Mouse (Mus musculus) thymus, postnatal 10 days (tissue): Measurements from ENCODE around the gene Tmem30c.

Source experiments
- DNase-seq, 2 experiments: peaks; one replicate each; pipeline ENCODE4 v3.0.0; 2021; ENCODE audit warnings: low spot score in 2 of 2

The Tmem30c gene

GRCm38 (mm10) chr16:57295216-57295934 is 2.7 kb upstream of the Tmem30c start:
- no peak for DNase-seq

GRCm38 (mm10) chr16:57292296-57292695 is 369 bp downstream of the Tmem30c start:
- DNase-seq: no peak

GRCm38 (mm10) chr16:57291696-57292095 is 969 bp downstream of the Tmem30c start:
- DNase-seq: no peak

GRCm38 (mm10) chr16:57281417-57281816 is 11.2 kb downstream of the Tmem30c start:
- DNase-seq: no peak

- no peak for DNase-seq
These were observed 12.1 kb downstream of the Tmem30c start for GRCm38 (mm10) chr16:57280221-57281217.

GRCm38 (mm10) chr16:57278976-57279626 is 13.6 kb downstream of the Tmem30c start:
- no peak for DNase-seq

GRCm38 (mm10) chr16:57269751-57270150 is 22.9 kb downstream of the Tmem30c start:
- DNase-seq: no peak

- DNase-seq: no peak
These were observed 24.4 kb downstream of the Tmem30c start for GRCm38 (mm10) chr16:57268058-57268841.

- DNase-seq: no peak
These were observed 25.6 kb downstream of the Tmem30c start for GRCm38 (mm10) chr16:57267068-57267467.

GRCm38 (mm10) chr16:57260152-57260551 is 32.5 kb downstream of the Tmem30c start:
- no peak for DNase-seq

GRCm38 (mm10) chr16:57259356-57260083 is 33.1 kb downstream of the Tmem30c start:
- no peak for DNase-seq

GRCm38 (mm10) chr16:57251589-57252421 is 40.9 kb downstream of the Tmem30c start:
- no peak for DNase-seq

GRCm38 (mm10) chr16:57250991-57251390 is 41.7 kb downstream of the Tmem30c start:
- DNase-seq: no peak

- no peak for DNase-seq
These were observed 45.2 kb downstream of the Tmem30c start for GRCm38 (mm10) chr16:57247464-57247863.

GRCm38 (mm10) chr16:57246596-57246995 is 46.1 kb downstream of the Tmem30c start:
- DNase-seq: no peak

- peak; percentile 51 to 79 for DNase-seq
These were observed 48.8 kb downstream of the Tmem30c start for GRCm38 (mm10) chr16:57243858-57244248.

GRCm38 (mm10) chr16:57243205-57243857 is 49.3 kb downstream of the Tmem30c start:
- DNase-seq: peak; percentile 7 to 20

- DNase-seq: no peak
These were observed 49.8 kb downstream of the Tmem30c start for GRCm38 (mm10) chr16:57242857-57243204.

GRCm38 (mm10) chr16:57235871-57236510 is 56.7 kb downstream of the Tmem30c start:
- no peak for DNase-seq
